Mouse (Mus musculus) CD4-positive, CD25-positive, alpha-beta regulatory T cell, adult 2 months (primary cell): ENCODE results near the gene Lactb.
A peak's percentile ranks its signal among the peaks of the same experiment; 100 is the strongest.

Experiments
- DNase-seq: peaks from one replicate; pipeline ENCODE4 v3.0.0-alpha.2; 2012; ENCODE audit warnings: low read depth, low spot score

Lactb gene

GRCm38 (mm10) chr9:66980458-66980857, 5.2 kb upstream of the Lactb start:
- peak; percentile 86 for DNase-seq

DNA sequence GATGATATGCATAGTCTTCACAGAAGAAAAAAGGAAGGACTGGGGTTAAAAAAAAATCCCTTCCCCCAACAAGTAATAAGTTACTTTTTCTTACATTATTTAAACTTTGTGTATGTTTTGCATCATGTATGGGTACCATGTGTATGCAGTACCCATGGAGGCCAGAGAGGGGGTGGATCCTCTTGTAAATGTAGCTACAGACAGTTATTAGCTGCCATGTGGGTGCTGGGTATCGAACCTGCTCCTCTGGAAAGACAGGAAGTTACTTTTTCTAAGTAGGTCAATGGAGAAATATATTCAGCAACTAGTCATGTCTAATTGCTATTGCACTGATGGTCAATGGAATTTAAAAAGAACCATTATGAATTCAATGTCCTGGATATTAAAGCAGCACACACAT, 3.2 kb upstream of the Lactb start:
- peak; percentile 29 for DNase-seq

GRCm38 (mm10) chr9:66977982-66978381, 2.7 kb upstream of the Lactb start:
- DNase-seq = no peak

DNA sequence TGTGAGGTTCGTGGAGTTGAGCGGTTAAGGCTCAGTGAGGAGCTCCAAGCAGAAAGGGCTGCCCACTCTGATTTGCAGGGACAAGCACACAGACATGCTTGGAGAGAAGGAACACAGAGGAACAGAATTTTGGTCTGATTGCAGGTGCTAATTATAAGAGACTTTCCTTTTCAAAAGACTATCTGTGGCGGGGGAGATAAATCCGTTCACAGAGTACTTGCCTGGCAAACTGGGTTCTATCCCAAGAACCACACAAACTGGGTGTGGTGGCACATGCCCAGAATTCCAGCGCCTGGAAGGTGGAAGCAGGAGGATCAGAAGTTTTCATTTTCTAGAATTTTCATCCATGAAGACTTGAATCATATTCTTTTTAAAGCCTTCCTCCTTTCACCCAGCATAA, 1.8 kb upstream of the Lactb start:
- DNase-seq = no peak

DNA sequence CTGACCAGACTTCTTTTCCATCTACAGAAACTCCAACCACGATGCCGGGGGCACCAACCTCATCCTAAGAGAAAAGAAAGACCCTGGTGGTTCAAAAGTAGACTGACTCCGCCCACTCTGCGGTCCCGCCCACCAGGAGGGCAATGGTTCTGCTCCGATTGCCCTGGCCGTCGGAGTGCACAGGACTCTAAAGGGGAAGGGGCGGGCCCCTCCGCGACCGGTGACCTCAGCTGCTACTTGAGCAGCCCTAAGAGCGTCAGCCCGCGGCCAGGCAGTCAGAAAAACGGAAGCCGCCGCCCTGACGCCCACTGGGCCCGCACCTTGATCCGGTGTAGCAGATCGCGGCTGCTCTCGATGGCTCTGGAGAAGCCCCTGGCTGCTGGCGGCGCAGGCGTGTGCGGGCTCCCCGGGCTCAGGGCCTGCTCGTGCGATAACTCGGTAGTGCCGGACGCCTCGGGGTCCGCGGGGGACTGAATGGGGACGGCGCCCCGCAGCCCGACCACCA, 511 bp downstream of the Lactb start:
- DNase-seq = peak; percentile 88

GRCm38 (mm10) chr9:66971116-66971515, 4.2 kb downstream of the Lactb start:
- DNase-seq = no peak

GRCm38 (mm10) chr9:66967492-66967891, 7.8 kb downstream of the Lactb start:
- DNase-seq = no peak

- no peak for DNase-seq
Observed at GRCm38 (mm10) chr9:66961478-66961877, 13.8 kb downstream of the Lactb start.

DNA sequence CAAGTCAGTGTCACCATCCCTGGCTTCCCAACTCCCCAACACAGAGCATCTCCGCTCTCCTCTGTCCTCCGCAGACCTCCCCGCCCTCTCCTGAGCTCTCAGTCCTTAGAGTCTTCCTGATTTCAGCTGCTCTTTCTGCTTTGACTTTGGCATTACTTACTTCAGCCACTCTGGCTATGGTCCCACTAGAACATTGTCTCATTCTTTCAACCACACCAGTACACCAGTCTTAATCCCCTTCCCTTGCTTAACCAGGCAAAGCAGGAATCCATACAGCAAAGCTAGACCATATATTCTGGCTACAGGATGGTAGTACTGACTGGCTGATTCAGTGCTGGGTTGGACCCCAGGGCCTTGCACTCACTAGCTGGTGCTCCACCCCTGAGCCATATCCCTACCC, 17.8 kb downstream of the Lactb start:
- DNase-seq = no peak

DNA sequence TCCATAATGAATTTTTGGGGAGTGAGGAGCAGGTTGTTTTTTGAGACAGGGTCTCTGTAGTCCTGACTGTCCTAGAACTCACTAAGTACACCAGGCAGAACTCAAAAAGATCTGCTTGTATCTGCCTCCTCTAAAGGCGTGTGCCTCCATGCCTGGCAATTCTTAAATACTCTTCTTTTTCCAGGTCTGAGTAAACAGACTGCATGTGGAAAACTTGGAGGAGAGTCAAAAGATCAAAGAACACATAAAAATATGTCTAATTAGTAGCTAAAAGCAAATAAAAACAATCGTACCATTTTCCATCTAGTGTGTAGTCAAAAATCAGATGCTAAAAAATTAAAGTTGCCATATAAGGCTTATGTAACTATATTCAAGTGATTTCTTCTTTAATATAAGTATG, 22.4 kb downstream of the Lactb start:
- no peak for DNase-seq

- DNase-seq = no peak
Observed at GRCm38 (mm10) chr9:66952321-66952720, 23.0 kb downstream of the Lactb start.

- DNase-seq = no peak
Observed at GRCm38 (mm10) chr9:66948536-66948935, 26.7 kb downstream of the Lactb start.

- peak; percentile 96 for DNase-seq
Observed at GRCm38 (mm10) chr9:66945647-66946641, 29.3 kb downstream of the Lactb start, which contains the start of gene Rps27l. Gene Rps27l, plus strand, starts transcription at chr9:66946086.

GRCm38 (mm10) chr9:66945161-66945560, 30.1 kb downstream of the Lactb start:
- no peak for DNase-seq

- peak; percentile 87 for DNase-seq
Observed at GRCm38 (mm10) chr9:66938836-66939235, 36.4 kb downstream of the Lactb start.

DNA sequence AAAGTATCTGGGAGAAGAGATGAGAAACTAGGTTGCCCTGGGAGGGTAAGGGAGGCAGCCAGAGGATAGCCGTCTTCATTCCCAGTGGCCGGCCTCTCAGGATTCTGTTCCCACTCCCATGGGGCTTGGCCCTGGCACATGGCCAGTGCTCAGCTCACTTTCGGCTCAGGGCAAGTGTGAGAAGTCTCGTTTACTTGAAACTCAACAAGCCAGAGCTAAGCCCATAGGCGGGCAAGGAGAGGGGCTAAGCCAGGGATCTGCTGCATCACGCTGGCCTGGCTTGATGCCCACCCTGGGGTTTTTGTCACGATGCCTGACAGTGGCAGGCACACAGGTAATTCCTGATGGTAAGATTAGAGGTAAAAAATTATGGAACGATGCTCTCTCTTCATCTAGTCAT, 37.8 kb downstream of the Lactb start:
- DNase-seq = no peak

DNA sequence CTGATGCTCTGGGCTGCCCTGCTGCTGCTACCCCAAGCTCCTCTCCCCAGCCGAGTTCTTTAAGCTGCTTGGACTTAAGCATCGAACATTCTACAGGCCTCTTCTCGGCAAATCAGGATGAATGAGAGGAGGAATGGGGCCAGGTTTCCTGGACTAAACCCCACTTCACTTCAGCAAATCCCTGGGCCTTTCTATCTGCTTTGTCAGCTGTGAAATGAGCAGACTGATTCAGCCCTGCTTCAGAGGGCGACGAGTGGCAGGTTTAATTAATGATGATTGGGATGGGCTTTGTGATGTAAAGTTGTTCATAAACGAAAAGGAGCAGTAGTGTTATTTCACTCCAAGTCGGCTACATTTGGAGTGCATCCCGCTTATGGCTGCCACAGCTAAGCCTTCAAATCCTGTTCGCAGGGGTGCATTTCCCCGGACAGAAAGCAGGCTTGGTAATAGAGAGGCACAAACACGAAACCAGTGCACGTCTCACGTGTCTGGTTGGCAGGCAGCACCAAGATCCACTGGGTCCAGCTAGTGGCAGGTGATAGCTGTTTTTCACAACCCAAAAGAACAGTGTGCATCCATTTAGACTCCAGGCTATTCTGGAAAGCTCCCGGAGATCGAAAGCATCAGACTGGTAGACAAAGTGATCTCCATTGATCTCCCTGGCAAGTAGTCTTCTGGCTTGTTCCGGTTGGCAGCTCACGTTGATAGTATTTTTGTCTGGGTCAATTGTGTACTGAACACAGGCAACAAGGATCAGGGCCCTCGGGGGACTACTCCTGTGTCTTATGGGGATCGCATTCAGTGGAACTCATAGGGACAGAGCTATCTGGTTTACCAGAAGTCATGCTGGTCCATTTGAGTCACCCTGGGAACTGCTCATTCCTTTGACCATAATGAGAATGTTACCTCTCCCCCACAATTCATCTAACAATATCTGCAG, 41.1 kb downstream of the Lactb start:
- no peak for DNase-seq

- no peak for DNase-seq
Observed at GRCm38 (mm10) chr9:66930351-66930750, 44.9 kb downstream of the Lactb start.

DNA sequence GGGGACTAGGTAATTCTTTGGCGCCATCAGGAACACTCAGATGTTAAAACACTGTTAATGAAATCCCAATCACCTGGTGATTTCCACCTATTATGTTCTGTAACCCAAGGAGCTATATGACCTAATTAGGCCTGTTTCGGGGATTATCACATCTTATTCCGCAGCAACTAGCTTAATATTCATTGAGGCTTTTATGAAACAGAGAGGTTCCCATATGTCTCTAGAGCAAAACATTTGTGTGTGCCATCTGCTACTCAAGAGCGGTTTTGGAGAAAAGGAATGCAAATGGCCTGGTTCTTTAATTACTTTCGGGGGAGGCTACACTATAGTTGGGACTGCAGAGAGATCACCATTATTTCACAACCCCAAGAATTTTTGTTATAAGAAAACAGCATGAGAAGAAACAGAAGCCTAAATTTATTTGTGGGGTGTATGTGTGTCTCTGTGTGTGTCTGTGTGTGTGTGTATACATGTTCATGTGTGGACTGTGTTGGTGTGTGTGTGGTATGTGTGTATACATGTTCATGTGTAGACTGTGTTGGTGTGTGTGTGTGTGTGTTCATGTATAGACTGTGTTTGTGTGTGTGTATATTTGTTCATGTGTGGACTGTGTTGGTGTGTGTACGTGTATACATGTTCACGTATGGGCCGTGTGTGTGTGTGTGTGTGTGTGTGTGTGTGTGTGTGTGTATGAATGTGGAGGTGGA, 47.4 kb downstream of the Lactb start:
- DNase-seq = no peak

DNA sequence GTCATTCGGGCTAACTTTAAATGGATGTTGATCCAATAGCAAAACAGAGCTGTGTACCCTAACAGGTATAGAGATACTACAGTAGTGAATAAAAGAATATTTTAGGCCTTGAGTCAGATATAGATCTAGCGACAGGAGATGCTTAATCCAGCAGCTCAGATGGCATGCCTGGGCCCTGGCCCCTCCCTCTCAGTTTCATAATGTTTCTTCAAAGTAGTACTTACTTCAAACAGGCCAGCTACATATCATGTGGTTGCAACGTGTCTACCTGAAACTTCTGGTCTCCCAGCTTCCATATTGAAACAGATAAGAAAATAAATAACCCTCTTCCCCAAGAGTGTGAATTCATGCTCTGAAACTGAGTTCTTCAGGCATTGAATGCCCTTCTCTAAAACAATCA, 49.4 kb downstream of the Lactb start:
- no peak for DNase-seq

DNA sequence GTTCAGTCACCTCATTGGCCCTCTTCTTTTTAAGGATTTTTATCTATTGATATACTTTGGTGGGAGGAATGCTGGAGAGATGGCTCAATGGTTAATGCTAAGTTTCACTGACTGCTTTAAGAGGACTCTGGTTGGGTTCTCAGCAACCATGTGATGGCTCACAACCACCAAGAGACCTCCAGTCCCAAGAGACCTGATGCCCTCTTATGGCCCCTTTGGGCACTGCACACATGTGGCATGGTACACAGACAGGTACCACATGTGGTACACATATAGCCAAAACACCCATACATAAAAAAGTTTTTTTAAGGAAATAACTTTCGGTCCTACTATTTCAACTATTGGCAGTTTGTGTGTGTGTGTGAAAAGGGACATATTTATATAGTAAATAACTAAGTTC, 53.2 kb downstream of the Lactb start:
- peak; percentile 55 for DNase-seq
